Mouse (Mus musculus): ENCODE data around the gene Coil. TPM values are rescaled to one million over a fixed set of nuclear protein-coding genes. Genes with fewer than 3 reads are reported as not detected.

Coil gene
- total RNA-seq, 1 experiment = 37.8 TPM

DNA sequence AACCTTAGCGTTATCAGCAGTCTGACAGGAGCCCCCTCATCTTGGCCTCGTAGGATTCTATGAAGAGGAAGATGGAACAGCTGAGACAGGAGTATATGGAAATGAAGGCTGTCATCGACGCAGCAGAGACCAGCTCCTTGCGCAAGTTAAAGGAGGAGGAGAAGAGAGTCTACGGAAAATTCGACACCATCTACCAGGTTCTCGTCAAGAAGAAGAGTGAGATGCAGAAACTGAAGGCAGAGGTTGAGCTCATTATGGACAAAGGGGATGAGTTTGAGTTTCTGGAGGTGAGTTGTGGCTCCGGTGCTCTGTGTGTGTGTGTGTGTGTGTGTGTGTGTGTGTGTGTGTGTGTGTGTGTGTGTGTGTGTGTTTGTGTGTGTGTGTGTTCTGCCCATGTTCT is 39.0 kb downstream of the Coil start:
- Histone ChIP-seq H3K36me3 (ENCODE audit: control insufficient read depth, insufficient read depth, low read length, poor library complexity, severe bottlenecking) (peaks cover 71% of the 10 kb centered on the region), H3K27ac (ENCODE audit: insufficient read depth, low read depth, low read length, poor library complexity, severe bottlenecking) (no peak overlapping the region), H3K9me3 (ENCODE audit: control insufficient read depth, insufficient read depth, low read depth, low read length) (no peaks in the 10 kb centered on the region), H3K4me3 (ENCODE audit: insufficient read depth in 1 of 2, low read depth in 1 of 2, low read length in 2 of 2, poor library complexity in 1 of 2, severe bottlenecking in 1 of 2) (no peak overlapping the region), H3K4me1 (ENCODE audit: control insufficient read depth in 2 of 2, insufficient read depth in 2 of 2, low read length in 2 of 2, poor library complexity in 1 of 2) (peaks cover 0 to 9% of the 10 kb centered on the region in 2 experiments), H3K9ac (ENCODE audit: insufficient read depth, low read depth, low read length, poor library complexity, severe bottlenecking) (no peak overlapping the region)
- no peak for DNase-seq (ENCODE audit: low read depth, low spot score)
- no peak for TF ChIP-seq HCFC1 (IDR thresholded peaks at IDR 0.05; ENCODE audit: borderline replicate concordance, insufficient read depth, low read length)
- no peak for TF ChIP-seq MAFK (IDR thresholded peaks at IDR 0.05; ENCODE audit: insufficient read depth, low read depth, low read length)
- TF ChIP-seq ZC3H11A (IDR thresholded peaks at IDR 0.05; ENCODE audit: borderline replicate concordance, low read depth, low read length) = no peak
- no peak for TF ChIP-seq ZNF384 (IDR thresholded peaks at IDR 0.05; ENCODE audit: low read depth, low read length)
- in situ Hi-C loops (cut with MboI; ENCODE audit: low sequenced_read_pairs in 2 of 2, unreplicated experiment in 2 of 2) = no loop called here

DNA sequence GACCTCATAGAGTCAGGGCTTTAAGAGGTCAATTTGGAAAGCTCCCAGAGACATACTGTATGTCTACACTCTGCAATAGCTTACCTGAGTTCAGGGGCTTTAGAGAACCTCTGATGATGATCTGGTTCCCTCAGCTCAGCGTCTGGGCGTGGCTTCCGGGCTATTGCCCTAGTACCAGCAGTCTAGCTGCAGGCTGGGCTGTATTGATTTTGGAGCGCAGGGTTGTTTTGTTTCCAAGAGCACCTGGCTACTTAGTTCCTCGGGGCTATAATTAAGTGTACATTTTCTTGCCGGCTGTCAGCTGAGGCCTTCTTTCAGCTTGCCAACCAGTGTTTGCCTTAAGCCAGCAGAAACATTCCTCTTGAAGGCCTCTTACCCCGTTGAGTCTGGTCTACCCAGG is 39.4 kb downstream of the Coil start:
- TF ChIP-seq MAFK (IDR thresholded peaks at IDR 0.05; ENCODE audit: insufficient read depth, low read depth, low read length) (no peak), CHD2 (IDR thresholded peaks at IDR 0.05; ENCODE audit: low read depth, low read length) (no peak), ZNF384 (IDR thresholded peaks at IDR 0.05; ENCODE audit: low read depth, low read length) (no peak), ZC3H11A (IDR thresholded peaks at IDR 0.05; ENCODE audit: borderline replicate concordance, low read depth, low read length) (no peak), HCFC1 (IDR thresholded peaks at IDR 0.05; ENCODE audit: borderline replicate concordance, insufficient read depth, low read length) (no peak)
- no peaks in the 10 kb centered on the region for H3K9me3 ChIP-seq (ENCODE audit: control insufficient read depth, insufficient read depth, low read depth, low read length)
- H3K9ac ChIP-seq (ENCODE audit: insufficient read depth, low read depth, low read length, poor library complexity, severe bottlenecking) = no peak overlapping the region
- no peak overlapping the region for H3K27ac ChIP-seq (ENCODE audit: insufficient read depth, low read depth, low read length, poor library complexity, severe bottlenecking)
- H3K4me3 ChIP-seq (ENCODE audit: insufficient read depth in 1 of 2, low read depth in 1 of 2, low read length in 2 of 2, poor library complexity in 1 of 2, severe bottlenecking in 1 of 2) = no peak overlapping the region
- peaks cover 0 to 7% of the 10 kb centered on the region in 2 experiments for H3K4me1 ChIP-seq (ENCODE audit: control insufficient read depth in 2 of 2, insufficient read depth in 2 of 2, low read length in 2 of 2, poor library complexity in 1 of 2)
- in situ Hi-C loops (cut with MboI; ENCODE audit: low sequenced_read_pairs in 2 of 2, unreplicated experiment in 2 of 2) = no loop called here
- H3K36me3 ChIP-seq (ENCODE audit: control insufficient read depth, insufficient read depth, low read length, poor library complexity, severe bottlenecking) = peaks cover 74% of the 10 kb centered on the region
- no peak for DNase-seq (ENCODE audit: low read depth, low spot score)

- H3K27ac ChIP-seq (ENCODE audit: insufficient read depth, low read depth, low read length, poor library complexity, severe bottlenecking) = no peak overlapping the region
- H3K9me3 ChIP-seq (ENCODE audit: control insufficient read depth, insufficient read depth, low read depth, low read length) = no peaks in the 10 kb centered on the region
- H3K4me1 ChIP-seq (ENCODE audit: control insufficient read depth in 2 of 2, insufficient read depth in 2 of 2, low read length in 2 of 2, poor library complexity in 1 of 2) = no peaks in the 10 kb centered on the region
- in situ Hi-C loops (cut with MboI; ENCODE audit: low sequenced_read_pairs in 2 of 2, unreplicated experiment in 2 of 2) = no loop called here
- no peak overlapping the region for H3K4me3 ChIP-seq (ENCODE audit: insufficient read depth in 1 of 2, low read depth in 1 of 2, low read length in 2 of 2, poor library complexity in 1 of 2, severe bottlenecking in 1 of 2)
- H3K9ac ChIP-seq (ENCODE audit: insufficient read depth, low read depth, low read length, poor library complexity, severe bottlenecking) = no peak overlapping the region
- no peak for DNase-seq (ENCODE audit: low read depth, low spot score)
- H3K36me3 ChIP-seq (ENCODE audit: control insufficient read depth, insufficient read depth, low read length, poor library complexity, severe bottlenecking) = peaks cover 79% of the 10 kb centered on the region
- no peak for TF ChIP-seq MAFK (IDR thresholded peaks at IDR 0.05; ENCODE audit: insufficient read depth, low read depth, low read length)
- TF ChIP-seq ZNF384 (IDR thresholded peaks at IDR 0.05; ENCODE audit: low read depth, low read length) = no peak
- TF ChIP-seq HCFC1 (IDR thresholded peaks at IDR 0.05; ENCODE audit: borderline replicate concordance, insufficient read depth, low read length) = no peak
- TF ChIP-seq CHD2 (IDR thresholded peaks at IDR 0.05; ENCODE audit: low read depth, low read length) = no peak
- TF ChIP-seq ZC3H11A (IDR thresholded peaks at IDR 0.05; ENCODE audit: borderline replicate concordance, low read depth, low read length) = no peak
Observed at GRCm38 (mm10) chr11:89012241-89012640, 42.2 kb downstream of the Coil start.

- H3K36me3 ChIP-seq (ENCODE audit: control insufficient read depth, insufficient read depth, low read length, poor library complexity, severe bottlenecking) = peaks cover 49% of the 10 kb centered on the region
- no peak overlapping the region for H3K9ac ChIP-seq (ENCODE audit: insufficient read depth, low read depth, low read length, poor library complexity, severe bottlenecking)
- TF ChIP-seq ZNF384 (IDR thresholded peaks at IDR 0.05; ENCODE audit: low read depth, low read length) = no peak
- TF ChIP-seq MAFK (IDR thresholded peaks at IDR 0.05; ENCODE audit: insufficient read depth, low read depth, low read length) = no peak
- no peak for TF ChIP-seq HCFC1 (IDR thresholded peaks at IDR 0.05; ENCODE audit: borderline replicate concordance, insufficient read depth, low read length)
- peaks cover 9 to 12% of the 10 kb centered on the region in 2 experiments; a peak in 3 of 4 replicates for H3K4me1 ChIP-seq (ENCODE audit: control insufficient read depth in 2 of 2, insufficient read depth in 2 of 2, low read length in 2 of 2, poor library complexity in 1 of 2)
- no peak overlapping the region for H3K4me3 ChIP-seq (ENCODE audit: insufficient read depth in 1 of 2, low read depth in 1 of 2, low read length in 2 of 2, poor library complexity in 1 of 2, severe bottlenecking in 1 of 2)
- in situ Hi-C loops (cut with MboI; ENCODE audit: low sequenced_read_pairs in 2 of 2, unreplicated experiment in 2 of 2) = no loop called here
- H3K27ac ChIP-seq (ENCODE audit: insufficient read depth, low read depth, low read length, poor library complexity, severe bottlenecking) = no peak overlapping the region
- DNase-seq (ENCODE audit: low read depth, low spot score) = no peak
- no peaks in the 10 kb centered on the region for H3K9me3 ChIP-seq (ENCODE audit: control insufficient read depth, insufficient read depth, low read depth, low read length)
Observed at GRCm38 (mm10) chr11:89017514-89018182, 47.6 kb downstream of the Coil start.
